Mouse (Mus musculus) urinary bladder, postnatal 36 days (tissue): Measurements from ENCODE around the gene Mef2c.

ENCODE experiments used
- DNase-seq, 2 experiments: peaks; one replicate each; pipeline ENCODE4 v3.0.0; 2022; ENCODE audit warnings: low spot score in 2 of 2, mixed read lengths in 1 of 2

Gene Mef2c

GRCm38 (mm10) chr13:83503919-83504318 is at the start of gene Mef2c:
Gene Mef2c (plus strand): TSS chr13:83504034.
- DNase-seq: no peak

- DNase-seq: no peak
These were observed 45.1 kb upstream of the Mef2c start for GRCm38 (mm10) chr13:83458729-83459128.

- DNase-seq: no peak
These were observed 44.2 kb upstream of the Mef2c start for GRCm38 (mm10) chr13:83459600-83459999.

GRCm38 (mm10) chr13:83460620-83461019 is 43.2 kb upstream of the Mef2c start:
- DNase-seq: no peak

- no peak for DNase-seq
These were observed 42.3 kb upstream of the Mef2c start for GRCm38 (mm10) chr13:83461556-83461955.

- DNase-seq: no peak
These were observed 37.1 kb upstream of the Mef2c start for GRCm38 (mm10) chr13:83466756-83467155.

GRCm38 (mm10) chr13:83468794-83469193 is 35.0 kb upstream of the Mef2c start:
- DNase-seq: no peak

GRCm38 (mm10) chr13:83473755-83474154 is 30.1 kb upstream of the Mef2c start:
- DNase-seq: no peak

- no peak for DNase-seq
These were observed 23.4 kb upstream of the Mef2c start for GRCm38 (mm10) chr13:83480388-83480787.

- no peak for DNase-seq
These were observed 22.5 kb upstream of the Mef2c start for GRCm38 (mm10) chr13:83481310-83481709.

- no peak for DNase-seq
These were observed 21.7 kb upstream of the Mef2c start for GRCm38 (mm10) chr13:83482087-83482486.

GRCm38 (mm10) chr13:83484215-83484614 is 19.6 kb upstream of the Mef2c start:
- no peak for DNase-seq

GRCm38 (mm10) chr13:83484721-83485369 is 19.0 kb upstream of the Mef2c start:
- DNase-seq: no peak

- DNase-seq: no peak
These were observed 11.8 kb upstream of the Mef2c start for GRCm38 (mm10) chr13:83492051-83492450.

- no peak for DNase-seq
These were observed 6.1 kb upstream of the Mef2c start for GRCm38 (mm10) chr13:83497708-83498107.

GRCm38 (mm10) chr13:83499526-83499925 is 4.3 kb upstream of the Mef2c start:
- no peak for DNase-seq

GRCm38 (mm10) chr13:83507687-83508086 is 3.9 kb downstream of the Mef2c start:
- DNase-seq: no peak

- no peak for DNase-seq
These were observed 11.2 kb downstream of the Mef2c start for GRCm38 (mm10) chr13:83515013-83515547.

- DNase-seq: peak; percentile 18 to 44
These were observed 14.1 kb downstream of the Mef2c start for GRCm38 (mm10) chr13:83517660-83518609.

GRCm38 (mm10) chr13:83520807-83521206 is 17.0 kb downstream of the Mef2c start:
- DNase-seq: no peak

GRCm38 (mm10) chr13:83523232-83523969 is 19.6 kb downstream of the Mef2c start:
- peak in 1 of 2 experiments; percentile 36 for DNase-seq
